Mouse (Mus musculus) gastrocnemius, postnatal 4 days (tissue): Measurements from ENCODE around the gene Clasp1. TPM values are rescaled to one million over a fixed set of nuclear protein-coding genes. Genes with fewer than 3 reads are reported as not detected.

Source experiments
- DNase-seq, 2 experiments: peaks; one replicate each; pipeline ENCODE4 v3.0.0; 2021 to 2022; ENCODE audit warnings: low spot score in 2 of 2, mixed read lengths in 2 of 2
- total RNA-seq, 2 experiments: library from RNA; stranded (reverse); gene quantifications; 2 replicates each; pipeline ENCODE4 v1.2.3; 2021

Clasp1 gene
- total RNA-seq, 2 experiments from 2014 or later = 116 to 132 TPM

DNA sequence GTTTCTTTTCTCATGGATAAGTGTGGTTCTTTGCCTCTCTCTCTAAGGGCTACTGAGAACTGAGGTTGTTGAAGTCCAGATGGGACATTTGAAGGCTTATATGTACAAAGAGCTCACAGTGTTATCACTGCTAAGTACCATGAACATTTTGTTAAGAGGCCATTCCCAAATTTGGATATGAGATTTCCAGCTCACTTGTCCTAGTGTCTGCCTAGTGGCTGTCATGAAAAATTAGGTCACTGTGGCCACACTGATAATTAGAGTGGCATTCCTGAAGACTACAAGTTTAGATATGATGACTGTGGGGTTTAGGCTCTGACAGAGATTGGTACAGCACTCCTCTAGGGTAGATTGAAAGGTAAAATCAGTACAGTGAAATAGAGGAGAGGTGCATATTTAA, 97.2 kb downstream of the Clasp1 start:
- DNase-seq = no peak

DNA sequence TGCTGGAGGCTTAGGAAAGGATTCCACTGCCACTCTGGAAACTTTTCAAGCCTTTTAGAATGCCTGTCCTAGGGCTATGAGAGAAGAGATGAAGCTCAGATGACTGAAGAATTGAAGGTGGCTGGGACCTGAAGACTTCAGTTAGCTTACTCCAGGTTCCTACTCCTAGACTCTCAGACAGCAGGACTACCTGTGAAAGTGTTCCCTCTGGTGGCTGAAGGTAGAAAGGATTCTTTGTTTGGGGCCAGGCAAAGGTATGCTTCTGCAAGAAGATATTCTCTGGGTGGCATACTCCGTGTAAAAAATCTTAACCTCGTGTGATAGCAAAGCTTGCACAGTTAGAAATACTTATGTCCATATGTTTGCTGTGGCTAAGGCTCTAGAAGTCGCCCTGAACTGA, 104.0 kb downstream of the Clasp1 start:
- DNase-seq = no peak

DNA sequence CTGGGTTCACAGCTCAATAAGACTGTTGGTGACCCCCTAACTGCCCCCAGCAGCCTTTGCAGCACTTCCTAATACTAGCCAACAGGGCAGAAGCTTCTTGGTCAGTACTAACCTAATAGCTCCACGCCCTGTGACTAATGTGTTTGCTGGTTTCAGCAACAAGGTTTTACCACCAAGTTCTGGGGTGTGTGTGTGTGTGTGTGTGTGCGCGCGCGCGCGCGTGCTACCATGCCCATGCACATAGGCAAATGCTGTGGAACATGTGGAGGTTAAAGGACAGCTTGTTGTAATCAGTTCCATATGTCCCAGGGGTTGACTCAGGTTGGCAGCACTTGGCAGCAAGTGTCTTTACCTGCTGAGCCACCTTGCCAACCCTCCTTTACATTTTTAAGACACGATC, 105.7 kb downstream of the Clasp1 start:
- no peak for DNase-seq

DNA sequence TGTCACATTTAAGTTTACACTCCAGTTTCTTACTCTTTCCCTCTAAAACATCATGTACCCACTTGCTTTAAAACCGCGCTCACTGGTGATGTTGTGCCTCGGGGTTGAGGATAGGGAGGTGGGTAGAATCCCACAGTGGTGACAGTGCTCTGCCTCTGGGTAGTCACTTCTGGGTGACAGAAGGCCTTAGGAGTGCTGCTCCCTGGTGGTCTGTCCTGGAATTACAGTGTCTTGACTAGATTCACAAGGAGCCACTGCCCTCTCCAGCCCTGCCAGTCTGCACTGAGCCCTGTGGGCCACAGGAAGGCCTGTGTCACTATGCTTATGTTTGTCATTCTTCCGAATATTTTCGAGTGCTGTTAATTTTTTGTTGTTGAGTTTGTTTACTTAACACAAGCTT, 109.5 kb downstream of the Clasp1 start:
- peak; percentile 50 to 67 for DNase-seq

DNA sequence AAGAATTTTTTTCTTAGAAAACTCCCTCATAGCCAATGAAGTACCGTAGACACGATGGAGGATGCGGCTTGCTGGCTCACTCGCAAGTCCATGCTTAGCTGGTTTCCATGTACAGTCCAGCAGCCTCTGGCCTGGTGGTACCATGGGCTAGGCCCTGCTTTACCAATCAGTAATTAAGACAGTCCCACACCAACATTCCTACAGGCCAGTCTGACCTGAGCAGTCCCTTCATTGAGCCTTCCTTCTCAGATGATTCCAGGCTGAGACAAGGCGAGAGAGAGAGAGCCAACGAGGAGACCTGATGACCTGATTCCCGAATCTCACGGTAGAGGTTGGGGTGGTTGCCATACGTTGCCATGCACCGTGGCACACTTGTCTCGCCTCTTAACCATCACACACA, 111.7 kb downstream of the Clasp1 start:
- DNase-seq = no peak

DNA sequence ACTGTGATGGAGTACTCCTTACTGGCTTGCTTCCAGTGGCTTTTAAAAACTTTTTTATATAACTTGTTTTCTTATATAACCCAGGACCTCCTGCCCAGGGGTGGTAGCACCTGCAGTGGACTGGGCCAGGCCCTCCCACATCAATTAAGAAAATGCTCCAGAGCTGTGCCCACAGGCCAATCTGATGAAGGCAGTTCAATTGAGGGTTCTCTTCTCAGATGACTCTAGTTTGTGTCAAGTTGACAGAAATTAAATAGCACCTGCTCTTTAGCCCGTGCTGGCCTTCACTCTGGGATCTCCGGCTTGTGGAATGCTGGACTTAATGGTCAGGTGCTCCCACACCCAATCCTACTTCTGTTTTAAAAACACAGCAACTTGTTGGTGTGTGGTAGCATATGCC, 112.8 kb downstream of the Clasp1 start:
- DNase-seq = no peak

DNA sequence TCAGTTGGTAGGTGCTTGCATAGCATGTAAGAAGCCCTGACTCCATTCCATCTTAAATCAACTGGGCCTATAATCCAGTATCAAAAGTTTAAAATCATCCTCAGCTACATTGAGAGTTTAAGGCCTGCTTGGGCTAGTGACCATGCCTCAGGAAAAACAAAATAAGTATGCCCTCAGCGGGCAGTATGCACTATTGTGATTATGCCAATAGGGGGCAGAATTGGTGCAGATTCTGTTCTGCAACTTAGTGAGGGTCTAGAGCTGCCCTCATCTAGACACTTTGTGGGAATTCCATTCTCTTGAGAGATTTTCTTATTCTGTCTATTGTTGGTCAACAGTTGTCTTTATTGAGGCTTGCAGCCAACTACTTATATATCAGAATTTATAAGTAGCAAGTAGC, 116.9 kb downstream of the Clasp1 start:
- DNase-seq = no peak

DNA sequence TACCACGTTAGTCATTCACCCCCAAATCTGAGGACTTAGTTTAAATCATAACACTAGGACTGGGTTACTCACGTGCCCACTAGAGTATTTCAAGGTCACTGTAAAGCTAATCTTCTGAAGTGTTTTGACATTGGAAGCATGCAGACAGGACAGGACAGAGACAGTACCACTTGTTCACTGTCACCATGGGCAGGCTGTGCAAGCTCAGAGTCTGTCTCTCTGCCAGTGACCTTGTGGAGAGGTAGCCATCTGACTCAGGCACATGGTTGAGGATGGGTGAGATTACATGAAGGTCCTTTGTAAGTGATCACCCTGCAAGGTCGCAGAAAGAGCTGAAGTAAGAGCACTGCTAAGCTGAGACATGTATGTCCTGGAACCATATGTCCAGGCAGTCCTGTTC, 122.1 kb downstream of the Clasp1 start:
- no peak for DNase-seq

DNA sequence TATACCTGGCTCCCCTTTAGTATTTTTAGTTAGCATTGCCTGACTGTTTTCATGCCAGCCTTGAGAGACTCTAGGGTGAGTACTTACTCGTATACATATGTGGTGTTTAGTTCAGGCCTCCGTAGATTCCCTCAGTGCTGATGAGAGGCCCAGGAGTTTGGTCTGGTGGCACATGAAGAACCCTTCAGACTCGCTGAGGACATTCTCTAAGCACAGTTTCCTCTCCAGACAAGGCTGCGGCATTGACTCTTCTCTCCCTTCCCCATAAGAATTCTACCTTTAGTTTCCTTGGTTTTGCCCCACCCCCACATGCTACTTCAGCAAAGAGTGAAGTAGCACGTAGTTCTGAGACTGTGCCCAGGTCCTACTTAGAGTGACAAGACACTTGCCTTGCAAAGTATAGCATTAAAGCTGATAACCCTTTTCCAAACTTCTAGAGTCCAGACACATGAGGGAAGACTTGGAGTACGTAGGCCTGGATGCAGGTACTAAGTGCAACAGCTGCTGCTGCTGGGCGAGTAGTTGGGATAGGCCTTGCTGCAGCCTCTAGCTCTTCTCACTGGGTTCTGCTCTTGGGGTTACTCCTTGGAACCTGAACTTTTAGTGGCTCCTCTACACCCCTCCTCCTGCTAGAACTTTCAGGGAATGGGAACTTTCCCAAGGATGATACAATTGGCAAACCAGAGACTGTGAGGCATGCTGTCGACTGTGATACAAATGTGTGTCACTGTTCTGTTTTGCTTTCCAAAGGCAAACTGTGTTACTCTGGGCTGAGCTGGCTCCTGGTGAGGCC, 123.1 kb downstream of the Clasp1 start:
- DNase-seq = no peak

DNA sequence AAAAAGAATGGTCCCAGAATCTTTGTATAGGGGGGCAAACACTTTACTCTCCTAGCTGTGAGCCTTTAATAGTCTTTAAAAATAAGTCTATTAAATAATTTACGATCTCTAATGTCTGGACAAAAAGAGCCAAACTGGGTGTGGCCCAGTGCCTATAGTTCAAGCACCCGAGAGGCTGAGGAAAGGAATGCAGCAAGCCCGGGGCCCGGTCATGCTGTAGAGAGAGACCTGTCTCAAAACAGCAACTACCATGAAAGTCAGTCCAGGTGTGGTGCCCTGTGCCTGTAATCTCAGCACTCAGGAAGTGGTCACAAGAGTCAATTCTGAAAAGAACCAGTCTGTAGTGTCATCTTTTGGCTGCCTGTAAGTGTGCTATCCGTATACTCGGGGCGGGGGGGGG, 127.4 kb downstream of the Clasp1 start:
- DNase-seq = no peak

DNA sequence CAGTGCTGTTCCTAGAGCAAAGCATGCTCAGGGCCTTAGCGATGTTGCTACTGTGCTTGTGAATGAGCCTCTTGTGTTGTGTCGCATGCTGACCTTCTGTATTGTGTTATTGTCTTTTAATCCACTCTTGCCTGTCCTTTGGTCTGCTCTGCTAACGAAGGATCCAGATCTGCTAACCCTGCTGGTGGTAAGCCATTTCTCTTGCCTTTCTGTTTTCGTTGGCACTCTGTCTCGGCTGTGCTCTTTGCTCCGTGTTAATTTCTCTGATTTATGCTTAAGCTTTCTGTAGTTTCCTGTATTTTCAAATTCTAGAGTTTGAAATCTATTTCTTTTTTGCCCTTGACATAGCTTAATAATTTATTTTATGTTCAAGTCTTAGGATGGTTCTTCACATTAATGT, 134.3 kb downstream of the Clasp1 start:
- DNase-seq = no peak

DNA sequence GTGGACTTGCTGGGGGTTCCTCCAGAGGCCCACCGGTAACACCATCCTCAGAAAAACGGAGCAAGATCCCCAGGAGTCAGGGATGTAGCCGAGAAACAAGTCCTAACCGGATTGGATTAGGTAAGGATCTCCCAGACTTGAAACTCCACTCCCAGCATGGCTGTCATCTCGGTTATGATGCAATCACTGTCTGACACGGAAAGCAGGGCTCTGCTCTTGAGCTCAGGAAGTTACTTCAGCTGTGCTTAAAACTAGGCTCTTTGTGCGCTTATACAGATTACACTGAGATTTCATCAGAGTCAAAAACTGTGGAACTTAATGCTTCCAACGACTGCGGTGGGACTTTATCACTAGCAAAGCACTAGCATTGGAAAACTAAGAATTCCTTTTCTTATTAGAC, 136.5 kb downstream of the Clasp1 start:
- DNase-seq = no peak

DNA sequence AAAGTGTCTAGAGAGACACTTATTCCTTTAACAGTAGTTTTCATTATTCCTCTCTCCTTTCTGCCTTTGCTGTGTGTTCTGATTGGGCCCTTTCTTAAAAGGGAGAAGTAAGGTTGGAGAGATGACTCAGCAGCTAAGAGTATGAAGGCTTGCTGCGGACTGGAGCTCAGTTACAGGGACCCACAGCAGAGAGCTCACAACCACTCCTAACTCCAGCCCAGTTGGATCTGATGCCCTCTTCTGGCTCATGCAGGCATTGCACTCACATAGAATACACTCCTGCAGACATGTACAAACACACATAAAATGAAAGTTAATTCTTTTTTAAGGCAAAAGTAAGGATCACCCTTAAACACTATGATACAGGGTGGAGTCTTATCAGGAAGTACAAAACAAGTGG, 140.4 kb downstream of the Clasp1 start:
- DNase-seq = no peak

DNA sequence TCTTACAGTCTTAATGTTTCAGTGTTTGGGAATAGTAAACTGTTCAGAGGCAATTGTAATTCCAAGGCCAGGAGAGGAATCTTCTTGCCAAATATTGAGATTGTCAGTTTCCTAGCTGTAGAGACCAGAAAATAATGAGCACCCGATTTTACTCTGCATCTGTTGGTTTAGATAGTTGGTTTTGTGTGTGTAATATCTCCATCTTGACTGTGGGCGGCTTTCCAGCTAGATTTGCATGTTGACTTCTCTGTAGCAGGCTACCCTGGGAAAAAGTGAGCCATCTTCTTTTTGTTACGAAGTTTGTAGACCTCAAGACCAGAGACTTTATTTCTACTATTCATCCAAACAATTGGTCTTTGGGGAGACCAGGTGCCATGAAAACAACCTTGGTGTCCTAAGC, 142.4 kb downstream of the Clasp1 start:
- DNase-seq = no peak

DNA sequence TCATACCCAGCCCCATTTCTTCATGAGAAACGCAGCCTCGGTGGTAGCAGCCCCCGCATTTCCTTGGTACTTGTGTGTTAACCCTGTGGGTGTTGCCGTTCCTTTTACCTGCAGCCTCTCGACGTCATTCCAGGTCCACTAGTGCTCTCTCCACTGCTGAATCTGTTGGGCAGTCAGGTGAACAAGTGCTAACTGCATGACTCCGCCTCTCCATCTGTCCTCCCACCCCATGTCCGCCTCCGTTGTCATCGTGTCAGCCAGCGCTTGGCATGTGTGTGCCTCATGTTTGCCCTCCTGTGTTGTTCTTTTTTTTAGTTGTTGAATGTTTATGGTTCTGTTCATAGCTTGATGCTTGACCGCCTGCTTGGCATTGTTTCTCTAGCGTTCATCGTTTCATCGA, 147.2 kb downstream of the Clasp1 start:
- no peak for DNase-seq

DNA sequence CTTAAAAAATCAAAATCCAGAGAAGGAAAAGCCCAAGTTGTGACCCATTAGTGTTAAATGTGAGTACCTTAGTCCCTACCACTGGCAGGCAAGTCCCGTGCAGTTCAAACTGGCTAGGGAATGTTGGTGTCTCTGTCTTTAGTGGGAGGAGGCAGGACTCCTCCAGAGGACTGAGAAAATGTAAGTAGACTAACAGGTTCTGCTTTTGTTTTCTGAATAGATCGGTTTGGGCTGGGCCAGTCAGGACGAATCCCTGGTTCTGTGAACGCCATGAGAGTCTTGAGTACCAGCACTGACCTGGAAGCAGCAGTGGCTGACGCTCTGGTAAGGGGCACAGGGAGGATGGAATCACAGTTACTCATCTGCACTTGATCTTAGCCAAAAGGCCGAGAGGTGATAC, 150.2 kb downstream of the Clasp1 start:
- DNase-seq = no peak

DNA sequence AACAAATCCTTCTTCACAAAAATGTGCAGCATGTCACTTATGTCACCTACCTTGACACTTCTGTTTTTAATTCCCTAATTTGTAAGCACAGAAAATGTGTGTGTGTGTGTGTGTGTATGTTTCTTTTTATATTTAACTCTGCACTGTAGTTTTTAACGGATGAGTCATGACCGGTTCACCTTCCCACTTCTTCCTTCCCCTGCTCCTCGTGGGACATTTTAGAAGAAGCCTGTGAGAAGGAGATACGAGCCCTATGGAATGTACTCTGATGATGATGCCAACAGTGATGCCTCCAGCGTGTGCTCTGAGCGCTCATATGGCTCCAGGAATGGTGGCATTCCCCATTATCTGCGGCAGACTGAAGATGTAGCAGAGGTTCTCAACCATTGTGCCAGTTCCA, 154.0 kb downstream of the Clasp1 start:
- no peak for DNase-seq

DNA sequence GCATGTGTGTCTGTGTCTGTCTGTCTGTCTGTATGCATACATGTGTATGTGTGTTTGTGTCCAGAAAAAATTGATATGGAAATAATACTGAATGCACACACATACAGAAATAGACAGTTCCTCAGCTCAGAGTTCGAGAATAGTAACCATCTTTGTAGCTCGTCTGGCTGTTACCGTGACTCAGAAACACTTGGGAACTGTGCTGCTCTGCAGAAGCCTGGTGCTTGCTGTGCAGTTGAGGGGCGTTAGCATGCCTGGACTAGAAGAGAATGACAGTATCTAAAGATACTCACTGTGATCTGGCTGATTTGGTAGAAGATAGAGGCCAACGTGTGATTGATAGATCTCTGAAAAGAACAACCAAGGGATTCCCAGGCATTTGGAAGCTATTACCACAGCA, 159.9 kb downstream of the Clasp1 start:
- no peak for DNase-seq

DNA sequence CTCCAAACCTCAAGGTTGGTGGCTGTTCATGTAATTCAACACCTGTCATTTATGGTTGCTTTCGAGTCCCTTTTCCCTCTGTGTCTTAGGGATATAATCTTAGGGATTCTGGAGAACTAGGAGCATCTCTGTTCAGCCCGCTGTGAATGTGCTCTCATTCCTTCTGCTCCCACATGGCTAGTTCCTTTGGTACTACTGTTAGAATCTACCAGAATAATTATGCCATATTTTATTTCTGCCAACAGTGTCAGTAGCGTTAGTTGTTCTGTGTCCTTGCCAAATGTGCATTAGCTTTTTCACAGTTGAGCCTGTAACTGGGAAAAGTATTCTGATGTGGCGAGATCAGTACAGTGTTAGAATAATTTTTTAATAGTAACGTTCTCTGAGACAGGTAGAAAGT, 162.3 kb downstream of the Clasp1 start:
- no peak for DNase-seq

DNA sequence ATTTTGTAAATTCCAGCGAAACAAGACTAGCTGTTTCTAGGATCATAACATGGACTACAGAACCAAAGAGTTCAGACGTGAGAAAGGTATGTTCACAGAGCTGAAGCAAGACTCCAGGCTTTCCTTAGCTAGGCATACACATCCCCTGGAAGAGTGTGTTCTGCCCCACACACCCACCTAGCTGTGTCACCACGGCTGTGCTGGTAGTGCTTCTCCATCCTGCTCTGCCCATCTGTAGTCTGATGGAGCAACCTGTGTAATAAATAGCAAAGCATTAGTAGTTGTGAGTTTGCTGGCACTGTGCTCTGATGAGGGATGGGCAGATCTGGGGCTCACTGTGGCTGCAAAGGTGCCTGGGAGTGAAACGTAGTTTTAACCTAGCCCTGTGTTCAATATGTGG, 163.2 kb downstream of the Clasp1 start:
- DNase-seq = no peak

DNA sequence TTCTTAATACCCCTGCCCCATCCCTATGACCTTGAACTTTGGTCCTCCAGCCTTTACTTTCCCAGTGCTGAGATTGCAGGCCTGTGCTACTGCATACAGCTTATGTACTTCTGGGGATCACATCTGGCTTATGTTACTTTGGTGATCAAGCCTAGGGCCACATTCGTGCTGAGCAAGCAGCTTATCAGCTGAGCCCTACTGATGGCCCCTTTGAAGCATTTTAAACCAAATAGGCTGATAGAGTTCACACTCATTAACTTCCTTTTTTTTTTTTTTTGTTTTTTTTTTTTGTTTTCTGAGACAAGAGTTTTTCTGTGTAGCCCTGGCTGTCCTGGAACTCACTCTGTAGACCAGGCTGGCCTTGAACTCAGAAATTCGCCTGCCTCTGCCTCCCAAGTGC, 164.2 kb downstream of the Clasp1 start:
- no peak for DNase-seq

DNA sequence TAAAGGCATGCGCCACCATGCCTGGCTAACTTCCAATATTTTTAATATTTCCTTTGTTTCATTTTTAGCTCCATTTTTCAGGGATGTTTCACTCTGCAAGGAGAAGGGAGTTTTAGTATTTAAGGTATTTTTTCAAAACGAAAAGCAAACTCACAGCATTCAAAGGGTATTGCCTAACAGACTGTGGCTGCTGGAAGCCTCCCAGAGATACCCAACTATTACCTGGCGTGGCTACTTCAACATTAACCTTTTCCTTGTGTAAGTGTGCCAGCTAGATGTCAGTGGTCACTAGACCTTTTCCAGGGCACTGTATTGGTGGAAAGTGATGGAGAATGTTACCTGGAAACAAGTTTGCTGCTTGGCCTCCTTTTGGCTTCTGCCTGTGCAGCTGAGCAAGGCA, 164.6 kb downstream of the Clasp1 start:
- DNase-seq = no peak

DNA sequence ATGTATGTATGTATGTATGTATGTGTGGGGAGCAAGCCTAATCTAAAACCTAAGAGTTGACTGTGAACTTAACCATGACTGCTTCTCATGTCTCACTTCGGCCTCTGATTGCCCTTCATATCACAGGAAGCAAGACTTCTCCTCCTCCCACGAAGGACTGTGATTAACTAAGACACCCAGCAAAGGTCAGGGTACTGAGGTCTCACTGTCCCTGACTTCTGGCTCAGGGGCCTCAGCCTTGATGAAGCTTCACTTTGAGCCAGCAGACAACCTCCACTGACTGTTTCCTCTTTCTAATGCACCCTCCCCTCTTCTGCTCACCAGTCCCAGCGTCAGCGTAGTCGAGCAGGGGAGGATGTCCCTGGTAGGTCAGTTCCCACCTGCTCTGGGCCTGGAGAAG, 166.1 kb downstream of the Clasp1 start:
- DNase-seq = no peak

DNA sequence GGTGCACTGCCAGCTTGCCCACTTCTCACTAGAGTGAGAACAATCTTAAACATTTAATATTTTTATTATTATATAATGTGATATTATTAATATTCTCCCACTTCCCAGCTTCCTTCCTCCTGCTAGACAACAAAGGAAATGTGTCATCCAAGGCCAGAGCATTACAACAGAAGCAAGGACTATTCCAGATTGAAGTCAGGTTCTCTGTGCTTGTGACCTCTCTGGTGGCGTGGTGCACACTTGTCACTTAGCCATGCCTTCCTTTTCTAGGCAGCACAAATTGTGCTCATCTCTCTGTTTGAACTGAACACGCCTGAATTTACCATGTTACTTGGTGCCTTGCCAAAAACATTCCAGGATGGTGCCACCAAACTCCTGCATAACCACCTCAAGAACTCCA, 170.9 kb downstream of the Clasp1 start:
- no peak for DNase-seq
